Mouse (Mus musculus) midbrain, embryonic 14.5 days (tissue): ENCODE data around the gene Mfsd6. TPM values are rescaled to one million over a fixed set of nuclear protein-coding genes. Genes with fewer than 3 reads are reported as not detected.

ENCODE experiments used
- ATAC-seq: fragments of 200-750 bp; cut with Nextera tagmentation; 2 replicates; pipeline ENCODE4 v1.8.0; 2017; ENCODE audit warnings: moderate number of reproducible peaks, moderate library complexity; ENCODE audit not compliant: low FRiP score, low TSS enrichment
- DNase-seq: peaks from one replicate; pipeline ENCODE4 v3.0.0-alpha.2; 2015
- H3K27ac ChIP-seq: fragments of 300-500 bp; sonication (generic); replicated peaks from 2 replicates; pipeline ENCODE4 v1.5.1; 2014; ENCODE audit warnings: mild to moderate bottlenecking, low read depth, low read length, moderate library complexity
- H3K27me3 ChIP-seq: fragments of 300-500 bp; sonication (generic); 2 replicates; pipeline ENCODE4 v1.6.1; 2014; ENCODE audit warnings: low read length, control low read depth, mixed read lengths; ENCODE audit not compliant: control insufficient read depth, insufficient read depth
- H3K36me3 ChIP-seq: fragments of 300-500 bp; sonication (generic); 2 replicates; pipeline ENCODE4 v1.6.1; 2014; ENCODE audit warnings: low read length, control low read depth; ENCODE audit not compliant: control insufficient read depth, insufficient read depth
- H3K4me1 ChIP-seq: fragments of 300-500 bp; sonication (generic); 2 replicates; pipeline ENCODE4 v1.6.1; 2014; ENCODE audit warnings: mild to moderate bottlenecking, antibody characterized with exemption, low read length, control low read depth; ENCODE audit not compliant: control insufficient read depth, insufficient read depth
- H3K4me2 ChIP-seq: fragments of 300-500 bp; sonication (generic); 2 replicates; pipeline ENCODE4 v1.6.1; 2014; ENCODE audit warnings: mild to moderate bottlenecking, low read length, moderate library complexity
- H3K4me3 ChIP-seq: fragments of 300-500 bp; sonication (generic); replicated peaks from 2 replicates; pipeline ENCODE4 v1.5.1; 2014; ENCODE audit warnings: low read depth, low read length
- H3K9ac ChIP-seq: fragments of 300-500 bp; sonication (generic); replicated peaks from 2 replicates; pipeline ENCODE4 v1.6.1; 2014; ENCODE audit warnings: mild to moderate bottlenecking, low read length, moderate library complexity
- H3K9me3 ChIP-seq: fragments of 300-500 bp; sonication (generic); 2 replicates; pipeline ENCODE4 v1.6.1; 2016; ENCODE audit warnings: low read length, control low read depth, mixed read lengths; ENCODE audit not compliant: control insufficient read depth
- WGBS: fragments of 180-500 bp; shearing (Covaris S2); extraction: QIAGEN DNeasy Blood & Tissue Kit; methylation state at CpG from one replicate; pipeline ENCODE4 v1.1.7; 2014; 5-methylcytosine and 5-hydroxymethylcytosine counted together
- polyA plus RNA-seq: library from polyadenylated mRNA; unstranded; fragments of >200 nt; fragmentation: Nextera tagmentation; extraction: Ambion mirVana; gene quantifications from 2 replicates; pipeline ENCODE4 v1.2.1, GENCODE M21; 2014

Gene Mfsd6
- polyA plus RNA-seq, 1 experiment from 2014 or later, result 12.0 TPM

- DNase-seq (no peak), ATAC-seq (no peak)
- H3K27me3 ChIP-seq, result no peaks in the 10 kb centered on the region
- WGBS, result 95% methylated on average over 1 of the region's 1 CpGs
- H3K4me2 ChIP-seq, result no peak overlapping the region
- H3K4me3 ChIP-seq, result no peak overlapping the region
- H3K36me3 ChIP-seq, result no peaks in the 10 kb centered on the region
- no peaks in the 10 kb centered on the region for H3K9me3 ChIP-seq
- H3K9ac ChIP-seq, result no peak overlapping the region
- H3K4me1 ChIP-seq, result no peaks in the 10 kb centered on the region
- no peak overlapping the region for H3K27ac ChIP-seq
These were observed 22.7 kb upstream of the Mfsd6 start for GRCm38 (mm10) chr1:52749978-52750377.

GRCm38 (mm10) chr1:52748260-52748659, 21.0 kb upstream of the Mfsd6 start:
- H3K4me2 ChIP-seq, result no peak overlapping the region
- no peaks in the 10 kb centered on the region for H3K4me1 ChIP-seq
- 27% methylated on average over 3 of the region's 3 CpGs for WGBS
- no peaks in the 10 kb centered on the region for H3K36me3 ChIP-seq
- no peak overlapping the region for H3K4me3 ChIP-seq
- H3K27ac ChIP-seq, result no peak overlapping the region
- no peaks in the 10 kb centered on the region for H3K27me3 ChIP-seq
- ATAC-seq (no peak), DNase-seq (peak; percentile 86)
- no peak overlapping the region for H3K9ac ChIP-seq
- no peaks in the 10 kb centered on the region for H3K9me3 ChIP-seq

GRCm38 (mm10) chr1:52742567-52742966, 15.3 kb upstream of the Mfsd6 start:
- no peak overlapping the region for H3K9ac ChIP-seq
- no peak overlapping the region for H3K27ac ChIP-seq
- no peaks in the 10 kb centered on the region for H3K9me3 ChIP-seq
- ATAC-seq (no peak), DNase-seq (no peak)
- H3K27me3 ChIP-seq, result no peaks in the 10 kb centered on the region
- WGBS, result 84% methylated on average over 5 of the region's 5 CpGs
- H3K4me1 ChIP-seq, result no peaks in the 10 kb centered on the region
- no peaks in the 10 kb centered on the region for H3K36me3 ChIP-seq
- H3K4me3 ChIP-seq, result no peak overlapping the region
- H3K4me2 ChIP-seq, result no peak overlapping the region

GRCm38 (mm10) chr1:52734208-52734607, 6.9 kb upstream of the Mfsd6 start:
- no peak overlapping the region for H3K4me3 ChIP-seq
- H3K27me3 ChIP-seq, result no peaks in the 10 kb centered on the region
- H3K4me2 ChIP-seq, result no peak overlapping the region
- WGBS, result 83% methylated on average over 4 of the region's 4 CpGs
- H3K9ac ChIP-seq, result no peak overlapping the region
- DNase-seq (no peak), ATAC-seq (no peak)
- no peaks in the 10 kb centered on the region for H3K9me3 ChIP-seq
- no peaks in the 10 kb centered on the region for H3K36me3 ChIP-seq
- no peak overlapping the region for H3K27ac ChIP-seq
- no peaks in the 10 kb centered on the region for H3K4me1 ChIP-seq

GRCm38 (mm10) chr1:52730258-52730657, 3.0 kb upstream of the Mfsd6 start:
- peaks cover 5% of the 10 kb centered on the region for H3K4me1 ChIP-seq
- no peaks in the 10 kb centered on the region for H3K27me3 ChIP-seq
- H3K9me3 ChIP-seq, result no peaks in the 10 kb centered on the region
- H3K4me2 ChIP-seq, result no peak overlapping the region
- WGBS, result 86% methylated on average over 1 of the region's 1 CpGs
- no peak overlapping the region for H3K27ac ChIP-seq
- no peak for DNase-seq
- no peak overlapping the region for H3K4me3 ChIP-seq
- no peaks in the 10 kb centered on the region for H3K36me3 ChIP-seq
- no peak for ATAC-seq
- H3K9ac ChIP-seq, result no peak overlapping the region

- Histone ChIP-seq H3K9ac (no peak overlapping the region), H3K9me3 (no peaks in the 10 kb centered on the region), H3K36me3 (no peaks in the 10 kb centered on the region), H3K27ac (no peak overlapping the region), H3K4me1 (peaks cover 5% of the 10 kb centered on the region), H3K27me3 (no peaks in the 10 kb centered on the region), H3K4me2 (no peak overlapping the region), H3K4me3 (no peak overlapping the region)
- ATAC-seq (no peak), DNase-seq (no peak)
- 94% methylated on average over 5 of the region's 5 CpGs for WGBS
These were observed 1.7 kb upstream of the Mfsd6 start for GRCm38 (mm10) chr1:52728857-52729489.

- H3K4me3 ChIP-seq, result peak overlapping the region; percentile 88
- peak overlapping the region; percentile 82 for H3K4me2 ChIP-seq
- H3K4me1 ChIP-seq, result peaks cover 12% of the 10 kb centered on the region
- DNase-seq (peak; percentile 81), ATAC-seq (peak; percentile 81)
- no peaks in the 10 kb centered on the region for H3K9me3 ChIP-seq
- WGBS, result under 1% methylated on average over 54 of the region's 56 CpGs
- H3K27ac ChIP-seq, result peak overlapping the region; percentile 96
- H3K36me3 ChIP-seq, result no peaks in the 10 kb centered on the region
- H3K9ac ChIP-seq, result peak overlapping the region; percentile 97
- H3K27me3 ChIP-seq, result no peaks in the 10 kb centered on the region
These were observed 749 bp downstream of the Mfsd6 start for GRCm38 (mm10) chr1:52726371-52727055.

- WGBS, result 76% methylated on average over 4 of the region's 4 CpGs
- Histone ChIP-seq H3K9me3 (no peaks in the 10 kb centered on the region), H3K27ac (no peak overlapping the region), H3K36me3 (no peaks in the 10 kb centered on the region), H3K4me2 (no peak overlapping the region), H3K27me3 (no peaks in the 10 kb centered on the region), H3K4me1 (peaks cover 12% of the 10 kb centered on the region), H3K4me3 (no peak overlapping the region), H3K9ac (no peak overlapping the region)
- DNase-seq, result no peak
- ATAC-seq, result no peak
These were observed 4.7 kb downstream of the Mfsd6 start for GRCm38 (mm10) chr1:52722586-52722985.

- Histone ChIP-seq H3K4me1 (peaks cover 7% of the 10 kb centered on the region; the same call in 1 of the 2 replicates), H3K4me2 (no peak overlapping the region), H3K36me3 (no peaks in the 10 kb centered on the region), H3K9ac (no peak overlapping the region), H3K4me3 (no peak overlapping the region), H3K27ac (no peak overlapping the region), H3K27me3 (no peaks in the 10 kb centered on the region), H3K9me3 (no peaks in the 10 kb centered on the region)
- 64% methylated on average over 5 of the region's 5 CpGs for WGBS
- ATAC-seq, result no peak
- no peak for DNase-seq
These were observed 8.2 kb downstream of the Mfsd6 start for GRCm38 (mm10) chr1:52719096-52719495.
